Mouse (Mus musculus): ENCODE results near the gene Mob1a. TPM values are rescaled to one million over a fixed set of nuclear protein-coding genes. Genes with fewer than 3 reads are reported as not detected.

The Mob1a gene
- polyA plus RNA-seq (2016; fragmentation: Nextera tagmentation; extraction: Ambion mirVana), result 62.8 and 71.0 TPM in 2 replicates

GRCm38 (mm10) chr6:83325525-83326393 is at the start of gene Mob1a, which contains the start of gene Mthfd2:
Mob1a (plus strand) TSS chr6:83326016.
Mthfd2 (minus strand) TSS chr6:83325908.
- Histone ChIP-seq H3K4me1 (peaks cover 14% of the 10 kb centered on the region), H3K27ac (peak within 1 kb of the TSS; percentile 90), H3K9me3 (no peaks in the 10 kb centered on the region), H3K4me2 (replicated peaks) (peak within 1 kb of the TSS; percentile 65), H3K9ac (peak within 1 kb of the TSS; percentile 95), H3K27me3 (no peaks in the 10 kb centered on the region), H3K4me3 (peak within 1 kb of the TSS; percentile 91), H3K36me3 (peaks cover 7% of the 10 kb centered on the region)
- peak; percentile 96 for ATAC-seq (ENCODE audit: insufficient number of reproducible peaks, insufficient read depth, low FRiP score, low TSS enrichment)
- 1% methylated on average over 63 of the region's 65 CpGs for WGBS

GRCm38 (mm10) chr6:83277151-83277550 is 48.7 kb upstream of the Mob1a start:
- no peaks in the 10 kb centered on the region for H3K27me3 ChIP-seq
- no peak overlapping the region for H3K4me2 ChIP-seq (replicated peaks)
- H3K9me3 ChIP-seq, result peaks cover 4% of the 10 kb centered on the region; the same call in 1 of the 2 replicates
- WGBS, result 68% methylated on average over 13 of the region's 13 CpGs
- H3K4me1 ChIP-seq, result no peaks in the 10 kb centered on the region
- H3K9ac ChIP-seq, result no peak overlapping the region
- ATAC-seq (ENCODE audit: insufficient number of reproducible peaks, insufficient read depth, low FRiP score, low TSS enrichment), result no peak
- H3K36me3 ChIP-seq, result no peaks in the 10 kb centered on the region
- H3K4me3 ChIP-seq, result no peak overlapping the region
- H3K27ac ChIP-seq, result no peak overlapping the region

- Histone ChIP-seq H3K9ac (no peak overlapping the region), H3K4me3 (no peak overlapping the region), H3K27ac (no peak overlapping the region), H3K4me2 (replicated peaks) (no peak overlapping the region), H3K4me1 (no peaks in the 10 kb centered on the region), H3K9me3 (peaks cover 4% of the 10 kb centered on the region; the same call in 1 of the 2 replicates), H3K27me3 (no peaks in the 10 kb centered on the region), H3K36me3 (no peaks in the 10 kb centered on the region)
- WGBS, result 21% methylated on average over 2 of the region's 2 CpGs
- ATAC-seq (ENCODE audit: insufficient number of reproducible peaks, insufficient read depth, low FRiP score, low TSS enrichment), result no peak
Measured at GRCm38 (mm10) chr6:83278881-83279280, 46.9 kb upstream of the Mob1a start.

GRCm38 (mm10) chr6:83280256-83280955 is 45.4 kb upstream of the Mob1a start:
- Histone ChIP-seq H3K4me1 (no peaks in the 10 kb centered on the region), H3K4me2 (replicated peaks) (no peak overlapping the region), H3K36me3 (no peaks in the 10 kb centered on the region), H3K9ac (no peak overlapping the region), H3K9me3 (peaks cover 4% of the 10 kb centered on the region; the same call in 1 of the 2 replicates), H3K4me3 (no peak overlapping the region), H3K27ac (no peak overlapping the region), H3K27me3 (no peaks in the 10 kb centered on the region)
- no peak for ATAC-seq (ENCODE audit: insufficient number of reproducible peaks, insufficient read depth, low FRiP score, low TSS enrichment)
- WGBS, result 78% methylated on average over 8 of the region's 8 CpGs

GRCm38 (mm10) chr6:83300447-83301229 is 25.2 kb upstream of the Mob1a start:
- ATAC-seq (ENCODE audit: insufficient number of reproducible peaks, insufficient read depth, low FRiP score, low TSS enrichment), result no peak
- H3K36me3 ChIP-seq, result peaks cover 4% of the 10 kb centered on the region; the same call in 1 of the 2 replicates
- no peak overlapping the region for H3K4me2 ChIP-seq (replicated peaks)
- 85% methylated on average over 7 of the region's 7 CpGs for WGBS
- H3K27me3 ChIP-seq, result no peaks in the 10 kb centered on the region
- H3K4me3 ChIP-seq, result no peak overlapping the region
- no peaks in the 10 kb centered on the region for H3K9me3 ChIP-seq
- H3K27ac ChIP-seq, result no peak overlapping the region
- no peak overlapping the region for H3K9ac ChIP-seq
- H3K4me1 ChIP-seq, result no peaks in the 10 kb centered on the region

GRCm38 (mm10) chr6:83301294-83301693 is 24.5 kb upstream of the Mob1a start:
- Histone ChIP-seq H3K27me3 (no peaks in the 10 kb centered on the region), H3K4me3 (no peak overlapping the region), H3K9me3 (no peaks in the 10 kb centered on the region), H3K27ac (no peak overlapping the region), H3K4me1 (no peaks in the 10 kb centered on the region), H3K4me2 (replicated peaks) (no peak overlapping the region), H3K36me3 (peaks cover 8% of the 10 kb centered on the region; the same call in 1 of the 2 replicates), H3K9ac (no peak overlapping the region)
- no peak for ATAC-seq (ENCODE audit: insufficient number of reproducible peaks, insufficient read depth, low FRiP score, low TSS enrichment)
- whole genome bisulfite sequencing, result 84% methylated on average over 2 of the region's 2 CpGs

- Histone ChIP-seq H3K4me2 (replicated peaks) (no peak overlapping the region), H3K36me3 (peaks cover 17% of the 10 kb centered on the region), H3K9ac (no peak overlapping the region), H3K4me1 (no peaks in the 10 kb centered on the region), H3K9me3 (no peaks in the 10 kb centered on the region), H3K27me3 (no peaks in the 10 kb centered on the region), H3K27ac (no peak overlapping the region), H3K4me3 (no peak overlapping the region)
- ATAC-seq (ENCODE audit: insufficient number of reproducible peaks, insufficient read depth, low FRiP score, low TSS enrichment), result no peak
- 68% methylated on average over 5 of the region's 5 CpGs for WGBS
Measured at GRCm38 (mm10) chr6:83302264-83302663, 23.6 kb upstream of the Mob1a start.

- H3K9me3 ChIP-seq, result no peaks in the 10 kb centered on the region
- no peak overlapping the region for H3K4me3 ChIP-seq
- no peak for ATAC-seq (ENCODE audit: insufficient number of reproducible peaks, insufficient read depth, low FRiP score, low TSS enrichment)
- 88% methylated on average over 7 of the region's 7 CpGs for WGBS
- H3K27me3 ChIP-seq, result no peaks in the 10 kb centered on the region
- no peak overlapping the region for H3K27ac ChIP-seq
- no peak overlapping the region for H3K4me2 ChIP-seq (replicated peaks)
- H3K36me3 ChIP-seq, result peaks cover 63% of the 10 kb centered on the region
- no peak overlapping the region for H3K9ac ChIP-seq
- H3K4me1 ChIP-seq, result no peaks in the 10 kb centered on the region
Measured at GRCm38 (mm10) chr6:83309017-83309416, 16.8 kb upstream of the Mob1a start.

- H3K36me3 ChIP-seq, result peaks cover 56% of the 10 kb centered on the region
- no peak for ATAC-seq (ENCODE audit: insufficient number of reproducible peaks, insufficient read depth, low FRiP score, low TSS enrichment)
- 94% methylated on average over 11 of the region's 11 CpGs for WGBS
Measured at GRCm38 (mm10) chr6:83311206-83311605, 14.6 kb upstream of the Mob1a start.

GRCm38 (mm10) chr6:83312021-83312420 is 13.8 kb upstream of the Mob1a start:
- no peak overlapping the region for H3K4me2 ChIP-seq (replicated peaks)
- H3K27me3 ChIP-seq, result no peaks in the 10 kb centered on the region
- no peaks in the 10 kb centered on the region for H3K9me3 ChIP-seq
- peaks cover 47% of the 10 kb centered on the region for H3K36me3 ChIP-seq
- H3K4me3 ChIP-seq, result no peak overlapping the region
- no peak overlapping the region for H3K9ac ChIP-seq
- H3K27ac ChIP-seq, result no peak overlapping the region
- H3K4me1 ChIP-seq, result peaks cover 14% of the 10 kb centered on the region
- no peak for ATAC-seq (ENCODE audit: insufficient number of reproducible peaks, insufficient read depth, low FRiP score, low TSS enrichment)
- 93% methylated on average over 7 of the region's 7 CpGs for WGBS

More at GRCm38 (mm10) chr6:83311206-83311605, 14.6 kb upstream of the Mob1a start:
- peaks cover 9% of the 10 kb centered on the region for H3K4me1 ChIP-seq
- H3K4me3 ChIP-seq, result no peak overlapping the region
- H3K27me3 ChIP-seq, result no peaks in the 10 kb centered on the region
- H3K9me3 ChIP-seq, result no peaks in the 10 kb centered on the region
- H3K9ac ChIP-seq, result no peak overlapping the region
- no peak overlapping the region for H3K27ac ChIP-seq
- H3K4me2 ChIP-seq (replicated peaks), result no peak overlapping the region

GRCm38 (mm10) chr6:83312514-83312913 is 13.3 kb upstream of the Mob1a start:
- no peak for ATAC-seq (ENCODE audit: insufficient number of reproducible peaks, insufficient read depth, low FRiP score, low TSS enrichment)

More at GRCm38 (mm10) chr6:83312514-83312913, 13.3 kb upstream of the Mob1a start:
- no peak overlapping the region for H3K9ac ChIP-seq
- 83% methylated on average over 8 of the region's 8 CpGs for WGBS
- H3K4me3 ChIP-seq, result no peak overlapping the region
- H3K27me3 ChIP-seq, result no peaks in the 10 kb centered on the region
- no peak overlapping the region for H3K27ac ChIP-seq
- no peak overlapping the region for H3K4me2 ChIP-seq (replicated peaks)
- H3K36me3 ChIP-seq, result peaks cover 46% of the 10 kb centered on the region
- no peaks in the 10 kb centered on the region for H3K9me3 ChIP-seq
- peaks cover 14% of the 10 kb centered on the region for H3K4me1 ChIP-seq
